Mouse (Mus musculus) duodenum, adult 2 months (tissue): ENCODE results near the gene Rapgef4. TPM values are rescaled to one million over a fixed set of nuclear protein-coding genes. Genes with fewer than 3 reads are reported as not detected.

ENCODE experiments used
- polyA plus RNA-seq: library from polyadenylated mRNA; depleted of rRNA; stranded (reverse); fragments of >200 nt; gene quantifications from 2 replicates; pipeline ENCODE4 v1.2.3, GENCODE M21; 2012; ENCODE audit warnings: low replicate concordance; rRNA removed

Gene Rapgef4
- polyA plus RNA-seq: 0.59 and 1.1 TPM in 2 replicates

GRCm38 (mm10) chr2:71980771-71981342, at the start of gene Rapgef4:
Gene Rapgef4 (plus strand): TSS chr2:71981240.

GRCm38 (mm10) chr2:72285256-72285887, 304.3 kb downstream of the Rapgef4 start, which contains the start of gene Map3k20:
Gene Map3k20 (plus strand): TSS chr2:72285637.

Other genes with a start within 250 kb of the Rapgef4 start
- 16.3 and 19.3 TPM in 2 replicates for gene Itga6, start 235.6 kb upstream of the Rapgef4 start, polyA plus RNA-seq
- gene Pdk1, start 108.0 kb upstream of the Rapgef4 start, polyA plus RNA-seq: 9.3 and 24.1 TPM in 2 replicates